In the genomic region with DNA sequence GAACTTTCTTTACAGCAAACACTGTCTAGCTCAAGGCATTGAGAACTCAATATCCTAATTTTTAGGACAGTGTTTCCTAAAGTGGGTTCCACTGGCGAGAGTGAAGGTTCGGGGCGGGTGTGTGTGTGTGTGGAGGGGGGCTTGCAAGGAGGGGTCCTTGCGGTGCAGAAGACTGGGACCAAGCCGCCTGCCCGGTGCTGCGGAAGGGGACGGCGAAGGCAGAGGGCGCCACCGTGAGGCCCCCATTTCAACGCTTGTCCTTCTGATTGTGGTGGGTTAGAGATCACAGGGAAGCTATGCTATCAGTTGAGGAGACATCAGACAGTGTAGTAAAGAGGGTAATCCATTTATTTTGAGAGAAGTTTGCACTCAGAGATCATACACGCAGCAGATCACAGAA, we compare ENCODE assay signal across 9 mouse cellular contexts.
A peak's percentile ranks its signal among the peaks of the same experiment; 100 is the strongest.
DNase-seq lines count a peak whose midpoint lies in the region; ATAC-seq and TF ChIP-seq lines count a peak whose summit lies in the region.
"Had no signal": no experiment of that assay in that cellular context is flagged by ENCODE, and none has a peak within 500 bp of the region (broad histone marks: within the 10 kb centered on the region; RNA-seq: fewer than 3 reads in every experiment).

No protein-coding gene starts in this region.

- no peaks in the 10 kb centered on the region for H3K27me3 ChIP-seq in testis, adult 2 months (ENCODE audit: control insufficient read depth, insufficient read depth, low read length)
- peaks cover 15% of the 10 kb centered on the region; the same call in 1 of the 2 replicates for H3K27me3 ChIP-seq in limb, embryonic 13.5 days

- WGBS in limb, embryonic 13.5 days: 5% methylated on average over 13 of the region's 13 CpGs

- no peaks in the 10 kb centered on the region; the same call in 1 of the 2 replicates for H3K4me1 ChIP-seq in testis, adult 2 months (ENCODE audit: control insufficient read depth, insufficient read depth, low read length)
- H3K4me1 ChIP-seq in limb, embryonic 13.5 days: peaks cover 12% of the 10 kb centered on the region
- H3K4me1 ChIP-seq: liver, embryonic 15.5 days had no signal

- DNase-seq in cerebellum, postnatal 14 days: peak; percentile 74 to 75
- no peak for DNase-seq in cerebellum, adult 8-10 months
- DNase-seq in testis, postnatal 14 days (ENCODE audit: low spot score): no peak
- no peak for DNase-seq in natural killer cell, adult 2 months (ENCODE audit: low spot score in 2 of 2)
- DNase-seq in spleen, postnatal 14 days (ENCODE audit: low spot score in 2 of 2): no peak

- peak; percentile 32; the same call in 1 of the 2 replicates for TF ChIP-seq CTCF in testis, adult 2 months (IDR thresholded peaks at IDR 0.05; ENCODE audit: control insufficient read depth, insufficient read depth, insufficient replicate concordance, low read depth, low read length)

- no peak for TF ChIP-seq POLR2A in testis, adult 2 months (IDR thresholded peaks at IDR 0.05; ENCODE audit: control insufficient read depth, low read depth, low read length)

- H3K4me3 ChIP-seq in testis, adult 2 months (ENCODE audit: control insufficient read depth, low read depth, low read length): no peak overlapping the region
- H3K4me3 ChIP-seq in limb, embryonic 13.5 days: peak overlapping the region; percentile 19
- H3K4me3 ChIP-seq: liver, embryonic 15.5 days had no signal

- H3K4me2 ChIP-seq in limb, embryonic 13.5 days (replicated peaks): peak overlapping the region; percentile 53
- H3K4me2 ChIP-seq: liver, embryonic 15.5 days had no signal

- no peaks in the 10 kb centered on the region for H3K9me3 ChIP-seq in limb, embryonic 13.5 days
- H3K9me3 ChIP-seq: liver, embryonic 15.5 days had no signal

- ATAC-seq in limb, embryonic 13.5 days (ENCODE audit: low FRiP score, low read depth): no peak
- ATAC-seq in megakaryocyte-erythroid progenitor cell, adult 5-6 weeks (replicated peaks; ENCODE audit: low FRiP score, low TSS enrichment, poor library complexity, severe bottlenecking): no peak

- no peaks in the 10 kb centered on the region for H3K36me3 ChIP-seq in testis, adult 2 months (ENCODE audit: control insufficient read depth, insufficient read depth, low read length)
- no peaks in the 10 kb centered on the region for H3K36me3 ChIP-seq in limb, embryonic 13.5 days
- H3K36me3 ChIP-seq: liver, embryonic 15.5 days had no signal

- no peak overlapping the region for H3K9ac ChIP-seq in limb, embryonic 13.5 days
- H3K9ac ChIP-seq: liver, embryonic 15.5 days had no signal

- no peak overlapping the region for H3K27ac ChIP-seq in testis, adult 2 months (ENCODE audit: control insufficient read depth, insufficient read depth, low read depth, low read length)
- H3K27ac ChIP-seq in limb, embryonic 13.5 days: no peak overlapping the region
- H3K27ac ChIP-seq: liver, embryonic 15.5 days had no signal

Comparison
In these comparisons a context has a peak if more than half of its experiments do, and no peak if none do; other contexts are left out.
1. DNase-seq: peak in cerebellum, postnatal 14 days (2 of 2); none in cerebellum, adult 8-10 months (single experiment), testis, postnatal 14 days (single experiment), natural killer cell, adult 2 months (0 of 2) and spleen, postnatal 14 days (0 of 2).